ENCODE assay signal across 11 mouse cellular contexts in genomic region chr10:122797955-122798354, GRCm38 (mm10).
DNase-seq lines count a peak whose midpoint lies in the region; ATAC-seq and TF ChIP-seq lines count a peak whose summit lies in the region.
"Had no signal": no experiment of that assay in that cellular context is flagged by ENCODE, and none has a peak within 500 bp of the region (broad histone marks: within the 10 kb centered on the region; RNA-seq: fewer than 3 reads in every experiment).

No protein-coding gene starts in this region.

- no peaks in the 10 kb centered on the region for H3K27me3 ChIP-seq in kidney, adult 2 months (replicated peaks; ENCODE audit: control insufficient read depth, insufficient read depth, low read length)
- no peaks in the 10 kb centered on the region for H3K27me3 ChIP-seq in kidney, embryonic 15.5 days
- no peaks in the 10 kb centered on the region for H3K27me3 ChIP-seq in testis, adult 2 months (ENCODE audit: control insufficient read depth, insufficient read depth, low read length)

- 61% methylated on average over 6 of the region's 6 CpGs for WGBS in kidney, adult 2 months
- 74% methylated on average over 6 of the region's 6 CpGs for WGBS in kidney, embryonic 15.5 days

- no peak overlapping the region for H3K9ac ChIP-seq in kidney, embryonic 15.5 days
- H3K9ac ChIP-seq: hindbrain, embryonic 12.5 days had no signal

- H3K4me1 ChIP-seq in kidney, adult 2 months (ENCODE audit: control insufficient read depth, insufficient read depth, low read length) = no peaks in the 10 kb centered on the region; the same call in 1 of the 2 replicates
- H3K4me1 ChIP-seq in kidney, embryonic 15.5 days = peaks cover 18% of the 10 kb centered on the region
- peaks cover 10% of the 10 kb centered on the region for H3K4me1 ChIP-seq in testis, adult 2 months (ENCODE audit: control insufficient read depth, insufficient read depth, low read length)

- H3K4me3 ChIP-seq in kidney, adult 2 months (ENCODE audit: insufficient read depth, low read depth, low read length) = no peak overlapping the region
- H3K4me3 ChIP-seq in kidney, embryonic 15.5 days (replicated peaks) = no peak overlapping the region
- no peak overlapping the region for H3K4me3 ChIP-seq in testis, adult 2 months (ENCODE audit: control insufficient read depth, low read depth, low read length)
- H3K4me3 ChIP-seq: heart, embryonic 10.5 days; hindbrain, embryonic 12.5 days; limb, embryonic 10.5 days had no signal

- no peak overlapping the region for H3K4me2 ChIP-seq in kidney, embryonic 15.5 days
- H3K4me2 ChIP-seq: hindbrain, embryonic 12.5 days had no signal

- H3K9me3 ChIP-seq in kidney, embryonic 15.5 days (replicated peaks) = no peaks in the 10 kb centered on the region
- H3K9me3 ChIP-seq: heart, embryonic 10.5 days; hindbrain, embryonic 12.5 days; limb, embryonic 10.5 days had no signal

- peak; percentile 45 for DNase-seq in kidney, adult 2 months
- no peak for DNase-seq in testis, postnatal 14 days (ENCODE audit: low spot score)
- DNase-seq in T-cell, adult 2 months (ENCODE audit: low spot score) = peak; percentile 43
- DNase-seq in thymus, postnatal 25 days = peak; percentile 35
- no peak for DNase-seq in ovary, adult 18-20 months (ENCODE audit: low spot score)
- no peak for DNase-seq in testis, postnatal 10 days (ENCODE audit: low spot score)

- TF ChIP-seq CTCF in kidney, adult 2 months (conservative IDR thresholded peaks at IDR 0.05; ENCODE audit: insufficient read depth, insufficient read length, low read depth, low read length) = peak; percentile 58; the same call in 1 of the 2 replicates
- TF ChIP-seq CTCF in testis, adult 2 months (IDR thresholded peaks at IDR 0.05; ENCODE audit: control insufficient read depth, insufficient read depth, insufficient replicate concordance, low read depth, low read length) = peak; percentile 52; the same call in 1 of the 2 replicates

- TF ChIP-seq POLR2A in kidney, adult 2 months (IDR thresholded peaks at IDR 0.05; ENCODE audit: low read depth, low read length) = no peak
- TF ChIP-seq POLR2A in testis, adult 2 months (IDR thresholded peaks at IDR 0.05; ENCODE audit: control insufficient read depth, low read depth, low read length) = no peak

- no peak for ATAC-seq in kidney, embryonic 15.5 days (replicated peaks; ENCODE audit: low FRiP score)

- H3K27ac ChIP-seq in kidney, adult 2 months (ENCODE audit: insufficient read depth, low read depth, low read length) = no peak overlapping the region
- H3K27ac ChIP-seq in kidney, embryonic 15.5 days = no peak overlapping the region
- no peak overlapping the region for H3K27ac ChIP-seq in testis, adult 2 months (ENCODE audit: control insufficient read depth, insufficient read depth, low read depth, low read length)
- H3K27ac ChIP-seq: heart, embryonic 10.5 days; hindbrain, embryonic 12.5 days; limb, embryonic 10.5 days had no signal

- H3K36me3 ChIP-seq in kidney, adult 2 months (ENCODE audit: control insufficient read depth, insufficient read depth, low read length) = no peaks in the 10 kb centered on the region
- H3K36me3 ChIP-seq in kidney, embryonic 15.5 days = no peaks in the 10 kb centered on the region
- no peaks in the 10 kb centered on the region for H3K36me3 ChIP-seq in testis, adult 2 months (ENCODE audit: control insufficient read depth, insufficient read depth, low read length)
- H3K36me3 ChIP-seq: heart, embryonic 10.5 days; hindbrain, embryonic 12.5 days; limb, embryonic 10.5 days had no signal

Comparison
In these comparisons a context has a peak if more than half of its experiments do, and no peak if none do; other contexts are left out.
1. DNase-seq: peak in kidney, adult 2 months (single experiment), T-cell, adult 2 months (single experiment) and thymus, postnatal 25 days (single experiment); none in testis, postnatal 14 days (single experiment), ovary, adult 18-20 months (single experiment) and testis, postnatal 10 days (single experiment).